Mouse (Mus musculus) regulatory T cell (primary cell): Measurements from ENCODE around the gene Olfr43.

Experiments used
- in situ Hi-C: fragments of 300-600 bp; cut with MboI, MseI; formaldehyde crosslinking; loops from one replicate; pipeline ENCODE4 v1.15.1; 2025; ENCODE audit warnings: high pct_unique_total_duplicates

Olfr43 gene

GRCm38 (mm10) chr11:74211279-74211678 is at the start of gene Olfr43:
TSS of gene Olfr43 (minus strand) at chr11:74211379.
- in situ Hi-C loops = no loop called here

- in situ Hi-C loops = no loop called here
Measured at GRCm38 (mm10) chr11:74259508-74259907, 48.3 kb upstream of the Olfr43 start, which contains the start of gene Olfr406. TSS of gene Olfr406 (plus strand) at chr11:74259808.

DNA sequence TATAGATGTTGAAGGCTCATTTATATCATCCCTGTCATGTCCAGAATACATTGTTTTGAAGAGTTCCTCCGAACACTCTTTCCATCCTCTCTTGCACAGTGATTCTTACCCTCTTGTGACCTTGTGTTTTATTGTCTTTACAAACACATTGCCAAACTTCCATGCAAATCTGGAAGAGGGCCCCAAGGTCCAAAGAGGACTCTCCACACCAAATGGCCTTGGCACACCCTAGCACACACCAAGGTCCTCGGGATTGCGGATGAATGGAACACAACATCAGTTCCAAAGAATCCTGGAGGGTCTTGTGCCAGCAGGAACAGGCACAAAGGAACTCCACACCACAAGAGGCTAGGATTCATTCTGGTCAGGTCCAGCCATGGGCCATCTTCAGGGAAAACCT is 30.0 kb upstream of the Olfr43 start:
- in situ Hi-C loops = no loop called here

GRCm38 (mm10) chr11:74185949-74186348 is 25.2 kb downstream of the Olfr43 start, which contains the start of gene Olfr403:
TSS of gene Olfr403 (plus strand) at chr11:74186249.
- in situ Hi-C loops = no loop called here

GRCm38 (mm10) chr11:74183745-74184144 is 27.4 kb downstream of the Olfr43 start:
- in situ Hi-C loops = no loop called here

GRCm38 (mm10) chr11:74183168-74183567 is 28.0 kb downstream of the Olfr43 start:
- in situ Hi-C loops = no loop called here

DNA sequence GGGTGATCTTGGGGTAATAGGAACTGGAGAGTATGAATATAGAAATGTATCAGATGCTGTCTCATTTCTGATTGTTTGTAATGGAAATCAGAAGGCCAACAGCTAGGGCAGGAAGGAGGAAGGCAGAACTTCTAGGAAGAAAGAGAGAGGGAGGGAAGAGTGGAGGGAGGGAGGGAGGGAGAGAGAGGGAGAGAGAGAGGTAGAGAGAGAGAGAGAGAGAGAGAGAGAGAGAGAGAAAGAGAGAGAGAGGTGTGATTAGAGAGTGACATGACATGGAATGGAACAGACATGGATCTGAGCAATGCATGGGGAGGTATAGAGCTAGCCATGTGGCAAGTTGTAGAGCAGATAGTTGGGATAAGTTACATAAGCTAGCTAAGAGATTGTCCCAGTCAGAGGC is 42.4 kb downstream of the Olfr43 start:
- in situ Hi-C loops = no loop called here
